Mouse (Mus musculus) ovary, postnatal 10 days (tissue): ENCODE results near the gene Rfc4.

ENCODE experiments used
- DNase-seq: peaks from one replicate; pipeline ENCODE4 v3.0.0; 2022; ENCODE audit warnings: low spot score

Rfc4 gene

DNA sequence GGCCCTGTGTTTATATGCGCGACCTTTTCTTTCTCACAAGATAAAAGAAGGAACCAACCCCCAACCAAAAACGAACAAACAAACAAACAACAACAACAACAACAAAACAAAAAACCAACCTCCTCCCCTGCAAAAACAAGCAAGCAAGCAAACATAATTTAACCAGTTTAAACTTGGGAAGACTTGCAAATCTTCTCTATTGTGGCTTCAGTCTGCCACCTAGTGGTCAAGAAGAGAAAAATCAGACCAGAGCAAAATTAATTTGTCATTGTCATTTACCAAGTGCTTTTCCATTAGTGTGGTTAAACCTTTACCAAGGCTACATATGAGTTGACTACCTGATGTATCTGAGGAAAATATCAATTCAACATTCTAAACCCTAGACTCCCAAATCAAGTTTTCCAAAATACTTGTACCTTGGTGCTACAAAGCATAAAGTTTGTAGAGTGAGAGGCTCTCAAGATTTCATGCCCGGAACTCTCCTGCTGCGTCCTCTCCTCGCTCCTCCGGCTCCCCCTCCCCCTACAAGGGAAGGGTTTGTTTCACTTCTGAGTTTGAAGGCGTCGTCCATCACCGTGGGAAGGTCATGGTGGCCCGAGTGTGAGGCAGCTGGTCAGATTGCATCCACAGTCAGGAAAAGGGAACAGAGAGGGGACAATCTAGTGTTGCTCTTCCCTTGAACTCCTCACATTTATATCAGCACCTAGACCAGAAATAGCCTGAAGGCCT lies 8.0 kb upstream of the Rfc4 start:
- DNase-seq, result no peak

DNA sequence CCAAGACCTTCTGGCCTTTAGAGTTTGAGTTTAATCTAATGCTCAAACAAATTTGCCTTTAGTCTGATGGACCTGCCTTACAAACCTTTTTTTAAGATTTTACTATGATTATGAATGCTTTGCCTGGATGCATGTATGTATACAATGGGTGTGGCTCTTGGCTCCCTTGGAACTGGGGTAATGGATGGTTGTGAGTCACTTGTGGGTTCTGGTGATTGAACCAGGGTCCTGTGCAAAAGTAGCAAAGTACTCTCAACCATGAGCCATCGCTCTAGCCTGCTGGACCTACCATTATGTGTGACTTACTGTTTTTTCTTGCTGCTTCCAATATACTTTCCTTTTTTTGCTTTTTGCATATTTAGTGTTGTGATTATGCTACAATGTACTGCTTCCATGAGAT lies 4.8 kb upstream of the Rfc4 start:
- no peak for DNase-seq

GRCm38 (mm10) chr16:23130303-23130702 lies 2.8 kb upstream of the Rfc4 start:
- DNase-seq, result no peak

- DNase-seq, result no peak
Measured at GRCm38 (mm10) chr16:23127311-23127672, 245 bp downstream of the Rfc4 start.

DNA sequence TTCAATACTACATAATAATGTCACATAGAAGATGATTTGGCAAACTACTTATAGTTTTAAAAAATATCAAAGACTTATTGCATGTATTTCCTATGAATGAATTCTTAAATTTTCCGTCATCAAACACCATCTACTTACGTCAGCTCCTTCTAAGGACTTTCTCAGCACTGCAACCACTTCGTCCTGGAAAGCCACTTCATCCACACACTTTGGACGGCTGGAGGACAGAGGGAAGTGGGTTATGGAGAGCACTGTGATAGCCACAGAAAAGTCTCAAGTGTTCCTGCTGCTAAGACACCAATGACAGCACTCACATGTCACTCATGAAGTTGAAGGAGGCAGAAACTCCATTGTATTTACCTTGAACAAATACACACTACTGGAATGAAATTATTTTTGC lies 3.1 kb downstream of the Rfc4 start:
- no peak for DNase-seq

DNA sequence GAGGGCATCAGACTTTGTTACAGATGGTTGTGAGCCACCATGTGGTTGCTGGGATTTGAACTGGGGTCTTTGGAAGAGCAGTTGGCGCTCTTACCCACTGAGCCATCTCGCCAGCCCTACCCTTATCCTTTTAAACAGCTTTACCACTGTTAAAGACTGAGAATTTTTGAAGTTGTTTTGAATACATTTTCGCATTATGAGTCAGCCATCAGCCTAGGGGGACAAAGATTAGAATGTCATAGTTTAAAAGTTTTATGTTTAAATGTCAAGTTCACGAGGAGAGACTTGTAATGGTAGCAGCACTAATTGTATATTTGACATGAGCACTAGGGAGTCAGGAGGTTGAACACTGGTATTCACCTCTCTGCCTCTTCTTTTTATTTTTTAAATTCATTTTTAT lies 4.4 kb downstream of the Rfc4 start:
- DNase-seq, result no peak

DNA sequence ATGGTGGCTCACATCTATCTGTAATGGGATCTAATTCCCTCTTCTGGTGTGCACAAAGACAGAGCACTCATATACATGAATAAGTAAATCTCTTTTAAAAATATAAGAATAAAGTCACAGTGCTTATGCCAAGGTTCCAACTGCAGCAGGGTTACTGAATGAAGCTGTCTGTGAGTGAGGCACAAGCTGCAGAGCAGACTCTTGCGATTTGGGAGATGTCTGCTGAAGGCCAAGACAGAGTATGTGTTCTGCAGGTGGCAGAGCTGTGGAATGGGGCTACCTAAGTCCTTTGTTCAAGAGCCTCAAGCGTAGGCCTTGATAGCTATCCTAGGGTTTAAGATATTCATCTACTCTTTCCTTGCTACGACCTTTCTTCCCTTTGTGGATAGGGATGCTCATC lies 5.1 kb downstream of the Rfc4 start:
- DNase-seq, result no peak

DNA sequence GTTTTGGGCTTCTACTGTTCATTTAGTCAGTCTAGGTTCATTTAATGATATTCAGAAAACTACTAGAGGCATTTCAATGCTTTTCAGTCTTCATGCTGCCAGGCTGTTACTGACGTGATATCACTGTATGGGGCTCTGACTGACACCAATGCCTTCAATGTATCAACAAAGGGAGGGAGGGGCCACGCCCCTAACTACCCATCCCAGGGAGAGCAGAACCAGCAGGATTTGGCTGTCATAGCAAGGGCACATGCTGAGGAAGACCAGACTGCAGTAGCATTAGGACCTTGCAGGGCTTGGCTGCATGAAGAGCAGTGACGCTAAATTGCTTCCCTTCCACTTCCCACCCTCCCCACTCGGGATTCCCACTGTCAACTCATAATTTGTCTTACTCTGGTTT lies 10.4 kb downstream of the Rfc4 start:
- no peak for DNase-seq

GRCm38 (mm10) chr16:23115486-23115885 lies 12.1 kb downstream of the Rfc4 start:
- DNase-seq, result no peak

DNA sequence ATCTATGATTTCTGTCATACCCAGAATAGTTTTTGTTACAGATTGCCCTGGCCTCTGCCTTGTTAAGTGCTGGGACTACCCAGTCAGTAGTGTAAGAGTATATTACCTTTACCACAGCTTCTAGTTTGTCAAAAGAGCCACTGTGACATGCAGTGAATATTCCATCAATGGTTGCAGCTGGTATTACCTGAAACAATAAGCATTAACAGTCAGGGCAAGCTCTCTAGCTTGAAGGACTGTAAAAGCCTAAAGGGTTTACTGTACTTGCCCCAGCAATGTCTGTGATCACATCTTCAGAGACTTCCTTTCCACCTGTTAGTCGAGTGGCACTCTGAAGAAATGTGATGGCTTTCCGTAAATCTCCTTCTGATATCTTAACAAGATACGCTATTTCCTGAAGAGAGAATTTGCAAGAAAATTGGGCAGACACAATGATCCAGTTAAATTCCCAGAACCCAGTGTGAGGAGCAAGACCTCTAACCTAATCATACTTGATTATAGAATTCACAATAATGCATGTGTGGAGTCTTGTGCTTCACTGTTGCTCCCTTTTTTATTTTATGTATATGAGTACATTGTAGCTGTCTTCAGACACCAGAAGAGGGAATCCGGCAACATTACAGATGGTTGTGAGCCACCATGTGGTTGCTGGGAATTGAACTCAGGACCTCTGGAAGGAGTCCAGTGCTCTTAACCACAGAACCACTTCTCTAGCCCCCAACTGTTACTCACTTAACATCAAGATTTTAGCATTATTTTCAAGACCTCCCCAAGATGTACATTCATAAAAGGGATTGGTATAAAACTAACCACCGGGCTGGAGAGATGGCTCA lies 13.0 kb downstream of the Rfc4 start:
- no peak for DNase-seq

- DNase-seq, result no peak
Measured at GRCm38 (mm10) chr16:23113903-23114302, 13.6 kb downstream of the Rfc4 start.

GRCm38 (mm10) chr16:23112861-23113435 lies 14.6 kb downstream of the Rfc4 start:
- no peak for DNase-seq

GRCm38 (mm10) chr16:23112348-23112747 lies 15.2 kb downstream of the Rfc4 start:
- DNase-seq, result no peak

DNA sequence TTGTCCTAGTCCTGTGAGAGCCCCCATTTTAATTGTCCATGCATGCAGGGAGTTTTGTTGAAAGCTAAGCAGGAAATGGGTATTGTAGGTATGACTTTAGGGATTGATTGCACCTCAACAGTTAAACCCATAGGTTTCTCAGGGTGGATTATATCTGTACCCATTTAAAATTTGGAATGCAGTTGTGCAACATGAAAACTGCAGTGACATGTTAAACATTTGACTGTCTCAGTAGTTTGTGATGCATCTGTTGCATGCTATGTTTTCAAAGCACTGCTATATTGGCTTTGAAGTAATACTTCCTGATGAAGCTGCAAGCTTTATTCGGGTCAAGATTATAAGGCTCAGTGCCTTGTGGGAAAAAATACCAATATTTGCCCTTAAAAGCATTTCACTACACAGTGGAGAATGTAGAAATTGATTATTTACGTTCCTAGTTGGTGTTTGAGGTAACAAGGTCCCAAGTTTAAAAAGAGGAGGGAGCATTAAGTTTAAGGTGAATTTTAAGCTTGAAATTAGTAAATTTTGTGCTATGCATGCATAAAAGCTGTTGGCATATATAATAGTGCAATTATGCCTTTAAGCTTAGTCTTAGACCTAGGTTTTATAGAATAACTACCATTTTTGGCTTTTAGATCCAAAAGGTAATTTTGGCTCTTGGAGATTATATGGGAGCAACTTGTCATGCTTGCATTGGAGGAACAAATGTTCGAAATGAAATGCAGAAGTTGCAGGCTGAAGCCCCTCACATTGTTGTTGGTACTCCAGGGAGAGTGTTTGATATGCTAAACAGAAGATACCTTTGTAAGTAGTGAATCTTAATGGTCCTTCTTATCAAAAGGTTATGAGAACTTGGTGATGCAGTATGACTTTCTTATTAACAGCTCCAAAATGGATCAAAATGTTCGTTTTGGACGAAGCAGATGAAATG lies 17.9 kb downstream of the Rfc4 start:
- no peak for DNase-seq

DNA sequence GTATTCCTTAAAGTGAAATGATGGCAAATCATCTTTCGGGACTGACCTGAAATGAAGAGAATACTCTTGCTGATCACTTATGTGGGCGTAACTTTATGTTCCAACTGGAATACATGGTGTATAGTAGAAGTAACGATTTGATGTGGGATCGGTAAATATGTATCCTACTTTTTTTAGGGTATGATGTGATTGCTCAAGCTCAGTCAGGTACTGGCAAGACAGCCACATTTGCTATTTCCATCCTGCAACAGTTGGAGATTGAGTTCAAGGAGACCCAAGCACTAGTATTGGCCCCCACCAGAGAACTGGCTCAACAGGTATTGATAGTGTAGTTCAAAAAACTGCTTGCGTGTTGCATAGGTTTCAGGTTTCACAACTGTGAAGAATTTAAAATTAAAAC lies 18.6 kb downstream of the Rfc4 start:
- no peak for DNase-seq

GRCm38 (mm10) chr16:23107946-23108759 lies 19.4 kb downstream of the Rfc4 start:
- DNase-seq, result peak; percentile 71

GRCm38 (mm10) chr16:23107231-23107942 lies 20.1 kb downstream of the Rfc4 start, which contains the start of gene Eif4a2:
Eif4a2 (plus strand) TSS chr16:23107444.
- peak; percentile 93 for DNase-seq

DNA sequence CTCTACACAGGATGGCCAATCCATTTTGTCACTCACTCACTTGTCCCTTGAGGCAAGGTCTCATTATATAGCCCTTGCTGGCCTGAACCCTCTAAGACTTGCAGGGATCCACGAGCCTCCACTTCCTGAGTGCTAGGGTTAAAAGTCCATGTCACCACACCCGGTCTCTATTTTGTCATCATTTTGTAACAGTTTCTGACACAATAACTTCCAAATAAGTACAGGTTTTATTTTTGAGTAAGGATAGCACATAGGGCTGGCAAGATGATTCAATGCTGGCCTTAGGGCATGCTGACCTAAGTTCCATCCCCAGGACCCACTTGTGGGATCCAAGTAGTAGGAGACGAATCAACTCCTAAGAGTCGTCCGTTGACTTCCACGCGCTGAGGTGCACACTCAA lies 21.4 kb downstream of the Rfc4 start:
- no peak for DNase-seq

GRCm38 (mm10) chr16:23103841-23104240 lies 23.7 kb downstream of the Rfc4 start:
- no peak for DNase-seq

DNA sequence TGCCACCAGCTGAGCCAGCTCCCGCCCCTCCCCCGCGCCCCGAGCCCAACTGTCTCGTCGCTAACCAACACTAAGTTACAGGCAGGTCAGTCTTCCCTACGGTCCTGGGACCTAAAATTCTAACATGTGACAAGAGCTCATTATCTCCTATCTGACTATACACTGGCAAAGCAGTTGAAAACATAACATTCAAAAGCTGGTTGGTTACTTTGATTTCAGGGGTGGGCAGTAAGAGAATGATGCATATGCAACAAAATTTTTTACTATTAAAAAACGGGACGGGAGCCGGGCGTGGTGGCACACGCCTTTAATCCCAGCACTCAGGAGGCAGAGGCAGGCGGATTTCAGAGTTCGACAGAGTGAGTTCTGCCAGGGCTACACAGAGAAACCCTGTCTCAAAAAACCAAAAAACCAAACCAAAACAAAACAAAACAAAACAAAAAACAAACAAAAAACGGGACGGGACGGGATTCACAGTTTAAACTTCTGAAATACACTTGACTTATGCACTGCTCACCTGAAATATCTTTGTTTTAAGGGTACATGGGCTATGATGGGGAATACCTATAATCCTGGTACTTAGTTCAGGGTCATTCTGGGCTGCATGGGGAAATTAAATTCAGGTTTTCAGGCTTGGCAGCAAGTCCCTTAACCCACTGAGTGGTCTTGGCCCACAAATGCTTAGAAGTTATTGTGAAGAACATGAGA lies 24.3 kb downstream of the Rfc4 start:
- DNase-seq, result no peak
